Mouse (Mus musculus) heart, postnatal 4 days (tissue): Measurements from ENCODE around the gene Dyrk1b. TPM values are rescaled to one million over a fixed set of nuclear protein-coding genes. Genes with fewer than 3 reads are reported as not detected.
"Not testable (repeated sequence)": the region's sequence is repeated elsewhere in the genome, so short reads cannot be mapped to it uniquely, and the experiment has no call there.

Experiments used
- DNase-seq: peaks from one replicate; pipeline ENCODE4 v3.0.0; 2021
- total RNA-seq, 2 experiments: library from RNA; stranded (reverse); gene quantifications; 2 replicates each; pipeline ENCODE4 v1.2.3; 2021

The Dyrk1b gene
- total RNA-seq, 2 experiments from 2014 or later = 22.9 to 24.4 TPM

DNA sequence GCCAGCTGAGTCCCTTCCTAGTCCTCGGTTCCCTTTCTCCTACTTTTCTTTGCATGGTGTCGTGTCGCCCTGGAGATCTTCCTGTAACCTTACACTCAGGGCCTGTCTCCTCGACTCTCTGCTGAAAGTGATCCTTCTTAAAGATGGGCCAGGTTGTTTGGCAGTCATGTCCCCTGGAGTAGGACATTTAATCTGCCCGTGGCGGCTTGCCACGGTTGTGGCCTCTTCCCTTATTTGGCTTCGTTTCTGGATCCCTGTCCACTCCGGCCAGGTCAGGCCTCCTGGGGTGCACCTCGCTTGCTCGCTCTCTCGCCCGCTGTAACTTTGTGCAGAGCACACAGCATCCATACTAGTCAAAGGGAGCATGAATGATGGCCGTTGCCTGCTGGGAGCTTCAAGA lies 17.3 kb downstream of the Dyrk1b start:
- no peak for DNase-seq

GRCm38 (mm10) chr7:28199054-28199453 lies 19.8 kb downstream of the Dyrk1b start:
- no peak for DNase-seq

DNA sequence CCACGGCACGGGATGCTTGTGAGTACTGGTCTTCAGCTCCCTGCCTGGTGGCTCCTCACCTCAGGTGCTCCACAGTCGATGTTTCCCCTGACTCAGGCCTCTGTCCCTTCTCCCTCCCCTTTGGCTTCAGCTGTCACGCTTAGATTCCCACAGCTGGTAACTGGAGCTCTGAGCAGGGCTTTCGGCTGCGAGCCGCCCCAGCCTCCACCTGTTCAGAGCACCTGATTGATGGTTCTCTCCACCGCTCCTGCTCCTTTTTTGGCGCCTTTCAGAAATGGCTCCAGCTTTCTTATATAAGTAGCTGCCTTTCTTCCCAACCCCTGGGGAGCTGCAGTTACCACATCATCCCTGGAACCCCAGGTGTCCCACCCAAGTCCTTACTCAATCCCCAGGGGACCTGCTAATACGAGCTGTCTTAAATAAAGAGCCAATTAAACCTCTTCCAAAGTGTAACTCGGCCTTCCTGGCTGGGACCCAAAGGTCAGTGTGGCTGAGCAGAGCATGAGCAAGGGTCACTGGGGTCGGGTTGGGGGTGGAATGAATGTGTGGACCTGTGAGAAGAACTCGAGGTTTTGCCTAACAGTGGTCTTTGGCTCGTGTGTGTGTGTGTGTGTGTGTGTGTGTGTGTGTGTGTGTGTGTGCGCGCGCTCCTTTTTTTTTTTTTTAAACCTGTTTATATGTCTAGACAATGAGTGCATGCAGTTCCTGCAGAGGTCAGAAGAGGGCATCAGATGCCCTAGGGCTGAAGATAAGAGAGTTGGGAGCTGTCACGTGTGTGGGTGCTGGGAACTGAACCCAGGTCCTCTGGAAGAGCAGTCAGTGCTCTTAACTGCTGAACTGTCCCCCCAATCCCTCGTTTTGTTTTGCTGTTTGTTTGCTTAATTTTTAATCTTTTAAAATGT lies 24.2 kb downstream of the Dyrk1b start:
- DNase-seq = no peak

DNA sequence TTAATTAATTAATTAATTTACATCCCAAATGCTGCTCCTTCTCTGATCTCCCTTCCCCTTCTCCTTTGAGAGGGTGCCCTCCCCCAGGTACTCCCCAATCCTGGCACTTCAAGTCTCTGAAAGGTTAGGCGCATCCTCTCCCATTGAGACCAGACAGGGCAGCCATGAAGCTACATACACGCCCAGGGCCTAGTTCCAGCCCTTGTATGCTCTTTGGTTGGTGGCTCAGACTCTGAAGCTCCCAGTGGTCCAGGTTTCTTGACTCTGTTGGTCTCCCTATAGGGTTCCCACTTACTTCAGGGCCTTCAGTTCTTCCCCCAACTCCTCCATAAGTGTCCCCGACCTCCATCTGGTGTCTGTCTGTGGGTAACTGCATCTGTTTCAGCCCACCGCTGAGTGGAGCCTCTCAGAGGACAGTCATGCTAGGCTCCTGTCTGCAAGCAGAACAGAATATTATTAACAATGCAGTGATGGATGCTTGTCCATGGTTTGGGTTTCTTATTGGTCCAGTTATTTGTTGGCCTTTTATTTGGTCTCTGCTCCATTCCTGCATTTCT lies 26.9 kb downstream of the Dyrk1b start:
- peak; percentile 61 for DNase-seq

DNA sequence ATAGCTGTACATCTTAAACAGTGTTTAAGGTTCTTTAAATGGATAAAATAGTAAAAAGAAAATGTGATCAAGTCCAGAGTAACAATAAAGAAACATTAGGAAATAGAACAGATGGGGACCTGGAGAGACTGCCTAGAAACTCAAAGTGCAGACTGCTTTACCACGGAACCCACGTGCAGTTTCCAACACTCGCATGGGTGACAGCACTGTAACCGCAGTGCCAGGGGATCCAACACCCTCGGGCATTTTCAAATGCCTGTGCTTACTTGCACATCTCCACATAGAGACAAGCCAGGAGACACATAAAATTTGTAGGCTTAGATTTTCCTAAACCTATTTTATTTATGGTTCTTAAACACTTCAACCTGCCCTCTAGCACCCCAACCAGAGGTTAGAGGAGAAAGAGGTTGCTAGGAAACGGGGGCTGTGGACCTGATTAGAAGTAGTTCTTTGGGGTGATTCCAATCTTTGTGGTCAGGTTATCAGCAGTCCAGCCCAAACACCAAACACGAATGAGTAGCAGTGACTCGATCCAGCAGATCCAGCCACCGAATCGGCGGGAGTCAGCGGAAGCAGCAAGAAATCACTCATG lies 29.2 kb downstream of the Dyrk1b start:
- DNase-seq = no peak

DNA sequence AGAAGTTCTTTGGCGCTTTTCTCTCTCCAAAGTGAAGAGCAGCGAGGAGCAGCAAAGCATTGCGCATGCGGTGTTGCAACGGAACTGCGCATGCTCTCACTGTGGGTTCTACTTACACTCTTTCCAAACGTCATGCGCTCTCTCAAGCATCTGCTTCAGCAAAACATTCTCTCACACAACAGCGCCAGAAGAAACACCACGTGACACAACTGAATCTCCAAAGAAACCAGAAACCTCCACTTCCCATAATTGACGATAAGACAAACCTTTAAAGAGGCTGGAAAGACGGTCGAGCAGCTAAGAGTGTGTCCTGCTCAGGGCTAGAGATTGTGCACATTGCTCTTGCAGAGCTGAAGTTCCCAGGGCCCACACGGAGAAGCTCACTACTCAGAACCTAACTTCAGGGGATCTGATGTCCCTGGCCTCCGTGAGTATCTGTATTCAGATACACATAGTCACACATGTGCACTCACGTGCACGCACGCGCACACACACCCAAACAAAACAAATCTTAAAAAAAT lies 29.8 kb downstream of the Dyrk1b start:
- peak; percentile 73 for DNase-seq

DNA sequence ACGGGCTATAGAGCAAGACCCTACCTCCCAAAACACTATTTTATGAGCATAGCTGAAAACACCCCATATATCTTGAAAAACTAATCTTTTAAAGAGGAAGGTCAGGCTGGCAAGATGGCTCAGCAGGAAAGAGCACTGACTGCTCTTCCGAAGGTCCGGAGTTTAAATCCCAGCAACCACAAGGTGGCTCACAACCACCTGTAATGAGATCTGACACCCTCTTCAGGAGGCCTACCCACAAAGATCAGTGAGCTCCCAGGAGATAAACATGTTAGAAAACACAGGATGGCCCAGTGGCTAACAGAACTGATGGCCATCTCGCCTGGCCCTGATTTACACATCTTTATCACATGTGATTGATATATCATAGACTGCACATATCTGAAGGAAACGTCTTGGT lies 31.5 kb downstream of the Dyrk1b start:
- no peak for DNase-seq

- DNase-seq = peak; percentile 83
These were observed 34.9 kb downstream of the Dyrk1b start for GRCm38 (mm10) chr7:28214142-28214541.

- DNase-seq = not testable (repeated sequence)
These were observed 36.7 kb downstream of the Dyrk1b start for GRCm38 (mm10) chr7:28215950-28216349.

DNA sequence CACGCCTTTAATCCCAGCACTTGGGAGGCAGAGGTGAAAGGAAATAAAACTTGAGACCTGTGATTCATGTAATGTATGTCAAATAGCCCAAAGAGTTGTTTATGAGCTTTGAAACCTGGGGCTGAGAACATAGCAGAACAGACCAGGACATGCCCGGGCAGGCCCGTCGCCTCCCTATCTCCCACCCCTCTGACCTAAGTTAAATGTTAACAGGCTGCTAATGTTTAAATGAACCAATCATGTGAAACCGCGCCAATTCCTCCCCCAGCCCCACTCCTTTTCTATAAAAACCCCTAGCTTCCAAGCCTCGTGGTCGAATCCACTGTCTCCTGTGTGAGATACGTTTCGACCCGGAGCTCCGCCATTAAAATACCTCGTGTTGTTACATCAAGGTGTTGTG lies 38.5 kb downstream of the Dyrk1b start:
- DNase-seq = not testable (repeated sequence)

GRCm38 (mm10) chr7:28218951-28219740 lies 39.9 kb downstream of the Dyrk1b start:
- peak; percentile 25 for DNase-seq

GRCm38 (mm10) chr7:28226836-28227235 lies 47.6 kb downstream of the Dyrk1b start:
- DNase-seq = not testable (repeated sequence)

- DNase-seq = not testable (repeated sequence)
These were observed 48.2 kb downstream of the Dyrk1b start for GRCm38 (mm10) chr7:28227421-28227820.

Other genes starting within 250 kb of the Dyrk1b start
- 1 to 10 TPM; 7.4 to 8.7 TPM for gene Zfp780b, start 200.3 kb upstream of the Dyrk1b start, total RNA-seq
- 1 to 10 TPM; 2.1 to 2.6 TPM for gene Zfp850, start 165.4 kb upstream of the Dyrk1b start, total RNA-seq
- 100 to 1,000 TPM; 134 to 137 TPM for gene Psmc4, start 129.4 kb upstream of the Dyrk1b start, total RNA-seq
- under 1 TPM; 0.02 to 0.12 TPM for gene Fcgbp, start 108.2 kb upstream of the Dyrk1b start, total RNA-seq
- gene 9530053A07Rik, start 50.0 kb upstream of the Dyrk1b start, total RNA-seq = not detected
- gene Fbl, start 9.8 kb upstream of the Dyrk1b start, total RNA-seq = 10 to 100 TPM; 67.2 to 68.2 TPM
- 10 to 100 TPM; 13.7 to 19.7 TPM for gene Eid2, start 88.4 kb downstream of the Dyrk1b start, total RNA-seq
- gene Eid2b, start 98.3 kb downstream of the Dyrk1b start, total RNA-seq = 10 to 100 TPM in 1 of 2 experiments, 1 to 10 TPM in 1; 8.5 to 10.9 TPM
- gene Selenov, start 111.7 kb downstream of the Dyrk1b start, total RNA-seq = not detected
- not detected for gene Dll3, start 122.8 kb downstream of the Dyrk1b start, total RNA-seq
- gene Timm50, start 132.6 kb downstream of the Dyrk1b start, total RNA-seq = 10 to 100 TPM; 68.6 to 76.6 TPM
- gene Supt5, start 159.3 kb downstream of the Dyrk1b start, total RNA-seq = 10 to 100 TPM; 58.7 to 62.7 TPM
- gene Rps16, start 171.2 kb downstream of the Dyrk1b start, total RNA-seq = 1,000 to 10,000 TPM in 1 of 2 experiments, 100 to 1,000 TPM in 1; 972 to 1,025 TPM
- 10 to 100 TPM; 42.1 to 42.9 TPM for gene Plekhg2, start 193.1 kb downstream of the Dyrk1b start, total RNA-seq
- 10 to 100 TPM; 12.7 to 12.9 TPM for gene Zfp36, start 200.8 kb downstream of the Dyrk1b start, total RNA-seq
- gene Med29, start 213.2 kb downstream of the Dyrk1b start, total RNA-seq = 10 to 100 TPM; 22.9 to 24.5 TPM
- gene Paf1, start 213.5 kb downstream of the Dyrk1b start, total RNA-seq = 10 to 100 TPM; 50.1 to 53.5 TPM